Mouse (Mus musculus): ENCODE results near the gene Fam214a.

GRCm38 (mm10) chr9:74963953-74964352, 11.3 kb downstream of the Fam214a start:
- no peak for TF ChIP-seq GATA1 (IDR thresholded peaks at IDR 0.05; ENCODE audit: borderline replicate concordance, low read length)
- TF ChIP-seq FLI1 (IDR thresholded peaks at IDR 0.05; ENCODE audit: low read length), result no peak
